Mouse (Mus musculus) embryonic fibroblast, embryonic 13.5 days (primary cell): Measurements from ENCODE around the gene Lbhd2. TPM values are rescaled to one million over a fixed set of nuclear protein-coding genes. Genes with fewer than 3 reads are reported as not detected.

Experiments used
- H3K27ac ChIP-seq: 2 replicates; pipeline ENCODE4 v1.5.1; 2012; ENCODE audit warnings: low read length, control low read depth, inconsistent platforms; ENCODE audit not compliant: insufficient read depth
- H3K4me1 ChIP-seq: 2 replicates; pipeline ENCODE4 v1.6.1; 2011; ENCODE audit warnings: low read length; ENCODE audit not compliant: control insufficient read depth, insufficient read depth
- H3K4me3 ChIP-seq: 2 replicates; pipeline ENCODE4 v1.5.1; 2011; ENCODE audit warnings: mild to moderate bottlenecking, control low read depth, low read length; ENCODE audit not compliant: insufficient read depth
- CTCF ChIP-seq: IDR thresholded peaks from 2 replicates; pipeline ENCODE4 v1.5.1; 2011; ENCODE audit warnings: mild to moderate bottlenecking, control low read depth, low read length, moderate library complexity, borderline replicate concordance; ENCODE audit not compliant: insufficient read depth
- POLR2A ChIP-seq: IDR thresholded peaks from 2 replicates; pipeline ENCODE4 v1.6.1; 2011; ENCODE audit warnings: low read depth, mild to moderate bottlenecking, control low read depth, low read length, moderate library complexity
- polyA plus RNA-seq: library from polyadenylated mRNA; stranded (reverse); fragments of >200 nt; gene quantifications from 2 replicates; pipeline ENCODE4 v1.2.4, GENCODE M21; 2011; ENCODE audit warnings: low read depth; ENCODE audit not compliant: missing spikeins, insufficient read length

The Lbhd2 gene
- not detected in 2 replicates for polyA plus RNA-seq

GRCm38 (mm10) chr12:111406622-111407021, at the start of gene Lbhd2:
TSS of gene Lbhd2 (plus strand) at chr12:111406809.
- no peaks in the 10 kb centered on the region for H3K4me1 ChIP-seq
- H3K4me3 ChIP-seq = no peak within 1 kb of the TSS
- no peak within 1 kb of the TSS for H3K27ac ChIP-seq
- no peak for TF ChIP-seq CTCF
- TF ChIP-seq POLR2A = no peak

- TF ChIP-seq POLR2A (no peak), CTCF (no peak)
- Histone ChIP-seq H3K27ac (no peak overlapping the region), H3K4me1 (peaks cover 12% of the 10 kb centered on the region), H3K4me3 (no peak overlapping the region)
Observed at GRCm38 (mm10) chr12:111360671-111361070, 45.9 kb upstream of the Lbhd2 start.

- no peak overlapping the region for H3K27ac ChIP-seq
- TF ChIP-seq POLR2A = no peak
- no peak for TF ChIP-seq CTCF
- no peak overlapping the region for H3K4me3 ChIP-seq
- peaks cover 8% of the 10 kb centered on the region for H3K4me1 ChIP-seq
Observed at GRCm38 (mm10) chr12:111361319-111362098, 45.1 kb upstream of the Lbhd2 start.

- TF ChIP-seq CTCF (peak; percentile 23; the same call in 1 of the 2 replicates), POLR2A (no peak)
- H3K27ac ChIP-seq = no peak overlapping the region
- no peak overlapping the region for H3K4me3 ChIP-seq
- H3K4me1 ChIP-seq = peaks cover 16% of the 10 kb centered on the region
Observed at GRCm38 (mm10) chr12:111364234-111364633, 42.4 kb upstream of the Lbhd2 start.

GRCm38 (mm10) chr12:111367065-111367464, 39.5 kb upstream of the Lbhd2 start:
- Histone ChIP-seq H3K4me3 (no peak overlapping the region), H3K27ac (no peak overlapping the region), H3K4me1 (peaks cover 15% of the 10 kb centered on the region)
- TF ChIP-seq CTCF (no peak), POLR2A (no peak)

- Histone ChIP-seq H3K4me3 (no peak overlapping the region), H3K4me1 (peaks cover 9% of the 10 kb centered on the region), H3K27ac (no peak overlapping the region)
- TF ChIP-seq POLR2A (no peak), CTCF (no peak)
Observed at GRCm38 (mm10) chr12:111370249-111370648, 36.4 kb upstream of the Lbhd2 start.

- TF ChIP-seq CTCF (no peak), POLR2A (no peak)
- no peak overlapping the region for H3K4me3 ChIP-seq
- H3K4me1 ChIP-seq = peaks cover 7% of the 10 kb centered on the region
- H3K27ac ChIP-seq = no peak overlapping the region
Observed at GRCm38 (mm10) chr12:111371905-111372304, 34.7 kb upstream of the Lbhd2 start.

GRCm38 (mm10) chr12:111373411-111373810, 33.2 kb upstream of the Lbhd2 start:
- H3K27ac ChIP-seq = no peak overlapping the region
- no peak overlapping the region for H3K4me3 ChIP-seq
- H3K4me1 ChIP-seq = peaks cover 2% of the 10 kb centered on the region; the same call in 1 of the 2 replicates
- no peak for TF ChIP-seq CTCF
- TF ChIP-seq POLR2A = no peak

GRCm38 (mm10) chr12:111374727-111375126, 31.9 kb upstream of the Lbhd2 start:
- TF ChIP-seq POLR2A (no peak), CTCF (no peak)
- no peaks in the 10 kb centered on the region for H3K4me1 ChIP-seq
- peak overlapping the region; percentile 99; the same call in 1 of the 2 replicates for H3K4me3 ChIP-seq
- no peak overlapping the region for H3K27ac ChIP-seq

- H3K4me1 ChIP-seq = no peaks in the 10 kb centered on the region
- H3K4me3 ChIP-seq = peak overlapping the region; percentile 99
- no peak overlapping the region for H3K27ac ChIP-seq
- TF ChIP-seq CTCF (no peak), POLR2A (no peak)
Observed at GRCm38 (mm10) chr12:111375559-111375958, 31.1 kb upstream of the Lbhd2 start.

- Histone ChIP-seq H3K4me3 (peak overlapping the region; percentile 99), H3K27ac (no peak overlapping the region), H3K4me1 (no peaks in the 10 kb centered on the region)
- TF ChIP-seq CTCF (no peak), POLR2A (no peak)
Observed at GRCm38 (mm10) chr12:111376053-111376452, 30.6 kb upstream of the Lbhd2 start.
